Mouse (Mus musculus) testis, postnatal 10 days (tissue): ENCODE measurements around the gene Ckb.

ENCODE experiments used
- DNase-seq: peaks from one replicate; pipeline ENCODE4 v3.0.0; 2021; ENCODE audit warnings: low spot score

Gene Ckb

GRCm38 (mm10) chr12:111692899-111693298, 20.8 kb upstream of the Ckb start:
- DNase-seq, result no peak

- DNase-seq, result no peak
These were observed 19.3 kb upstream of the Ckb start for GRCm38 (mm10) chr12:111691346-111691872.

GRCm38 (mm10) chr12:111689426-111689825, 17.3 kb upstream of the Ckb start:
- DNase-seq, result no peak

GRCm38 (mm10) chr12:111688069-111688428, 15.9 kb upstream of the Ckb start:
- no peak for DNase-seq

GRCm38 (mm10) chr12:111687350-111688068, 15.4 kb upstream of the Ckb start:
- DNase-seq, result peak; percentile 87

GRCm38 (mm10) chr12:111686390-111686789, 14.3 kb upstream of the Ckb start:
- DNase-seq, result no peak

- no peak for DNase-seq
These were observed 10.7 kb upstream of the Ckb start for GRCm38 (mm10) chr12:111682806-111683205.

- DNase-seq, result no peak
These were observed 9.9 kb upstream of the Ckb start for GRCm38 (mm10) chr12:111682003-111682402.

GRCm38 (mm10) chr12:111681305-111681704, 9.2 kb upstream of the Ckb start:
- no peak for DNase-seq

GRCm38 (mm10) chr12:111680661-111681060, 8.5 kb upstream of the Ckb start:
- DNase-seq, result no peak

GRCm38 (mm10) chr12:111678997-111679396, 6.9 kb upstream of the Ckb start:
- no peak for DNase-seq

GRCm38 (mm10) chr12:111678670-111678933, 6.5 kb upstream of the Ckb start:
- DNase-seq, result no peak

GRCm38 (mm10) chr12:111677882-111678669, 5.9 kb upstream of the Ckb start, which contains the start of gene Trmt61a:
Gene Trmt61a, plus strand, starts transcription at chr12:111678105.
- DNase-seq, result peak; percentile 94

GRCm38 (mm10) chr12:111677421-111677820, 5.3 kb upstream of the Ckb start:
- DNase-seq, result peak; percentile 77

GRCm38 (mm10) chr12:111675797-111676580, 3.9 kb upstream of the Ckb start:
- no peak for DNase-seq

GRCm38 (mm10) chr12:111674850-111675486, 2.8 kb upstream of the Ckb start:
- DNase-seq, result no peak

GRCm38 (mm10) chr12:111672581-111672980, 443 bp upstream of the Ckb start:
- no peak for DNase-seq

GRCm38 (mm10) chr12:111671431-111671902, 671 bp downstream of the Ckb start:
- DNase-seq, result peak; percentile 70

GRCm38 (mm10) chr12:111670976-111671375, 1.2 kb downstream of the Ckb start:
- no peak for DNase-seq

GRCm38 (mm10) chr12:111670371-111670971, 1.7 kb downstream of the Ckb start:
- no peak for DNase-seq

- DNase-seq, result no peak
These were observed 2.2 kb downstream of the Ckb start for GRCm38 (mm10) chr12:111669961-111670360.
